Mouse (Mus musculus) olfactory bulb, adult 2 months (tissue): ENCODE measurements around the gene Sbno2.

ENCODE experiments used
- CTCF ChIP-seq: fragments of 200-500 bp; IDR thresholded peaks from 2 replicates; pipeline ENCODE4 v1.5.1; 2012; ENCODE audit warnings: low read depth, mild to moderate bottlenecking, low read length, moderate library complexity; ENCODE audit not compliant: insufficient read depth
- POLR2A ChIP-seq: fragments of 200-500 bp; IDR thresholded peaks from 2 replicates; pipeline ENCODE4 v1.6.1; 2012; ENCODE audit warnings: mild to moderate bottlenecking, low read depth, low read length, moderate library complexity; ENCODE audit not compliant: insufficient read depth

DNA sequence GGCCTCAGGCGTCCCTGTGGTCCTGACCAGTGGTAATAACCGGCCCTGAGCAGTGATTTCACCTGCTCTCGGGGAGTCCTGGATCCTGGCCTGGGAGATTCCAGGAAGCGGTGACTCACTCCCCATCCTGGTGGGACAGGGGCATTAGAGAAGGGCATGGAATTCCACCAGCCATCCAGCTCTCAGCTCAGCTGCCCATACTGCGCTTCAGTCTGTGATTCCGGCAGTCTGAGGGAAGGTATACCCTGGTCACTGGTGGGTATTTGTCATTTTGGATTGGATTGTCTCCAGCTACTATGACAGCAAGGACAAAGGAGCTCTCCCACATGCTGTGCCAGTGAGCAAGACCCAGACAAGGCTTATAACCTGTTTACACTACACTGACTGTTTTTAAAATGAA is 2.3 kb upstream of the Sbno2 start:
- TF ChIP-seq CTCF (no peak), POLR2A (no peak)
